Mouse (Mus musculus) heart, embryonic 16.5 days (tissue): ENCODE data around the gene Slc39a13. TPM values are rescaled to one million over a fixed set of nuclear protein-coding genes. Genes with fewer than 3 reads are reported as not detected.
"Not testable (repeated sequence)": the region's sequence is repeated elsewhere in the genome, so short reads cannot be mapped to it uniquely, and the experiment has no call there.

ENCODE experiments used
- ATAC-seq: fragments of 200-750 bp; cut with Nextera tagmentation; replicated peaks from 2 replicates; pipeline ENCODE4 v1.8.0; 2017; ENCODE audit warnings: moderate number of reproducible peaks; ENCODE audit not compliant: insufficient read depth, low FRiP score; ENCODE audit errors: extremely low read depth
- H3K27ac ChIP-seq: fragments of 300-500 bp; sonication (generic); 2 replicates; pipeline ENCODE4 v1.5.1; 2014; ENCODE audit warnings: mild to moderate bottlenecking, low read length, control low read depth, moderate library complexity
- H3K27me3 ChIP-seq: fragments of 300-500 bp; sonication (generic); 2 replicates; pipeline ENCODE4 v1.6.1; 2014; ENCODE audit warnings: low read length, mixed read lengths; ENCODE audit not compliant: control insufficient read depth, insufficient read depth
- H3K36me3 ChIP-seq: fragments of 300-500 bp; sonication (generic); 2 replicates; pipeline ENCODE4 v1.6.1; 2014; ENCODE audit not compliant: control insufficient read depth, insufficient read depth
- H3K4me1 ChIP-seq: fragments of 300-500 bp; sonication (generic); 2 replicates; pipeline ENCODE4 v1.6.1; 2014; ENCODE audit warnings: low read length, mixed read lengths; ENCODE audit not compliant: control insufficient read depth, insufficient read depth
- H3K4me2 ChIP-seq: fragments of 300-500 bp; sonication (generic); 2 replicates; pipeline ENCODE4 v1.6.1; 2014; ENCODE audit warnings: low read depth, mild to moderate bottlenecking, control low read depth, low read length
- H3K4me3 ChIP-seq: fragments of 300-500 bp; sonication (generic); 2 replicates; pipeline ENCODE4 v1.5.1; 2014; ENCODE audit warnings: mild to moderate bottlenecking, control low read depth, low read length
- H3K9ac ChIP-seq: fragments of 300-500 bp; sonication (generic); 2 replicates; pipeline ENCODE4 v1.6.1; 2014; ENCODE audit warnings: low read length, control low read depth
- H3K9me3 ChIP-seq: fragments of 300-500 bp; sonication (generic); replicated peaks from 2 replicates; pipeline ENCODE4 v1.6.1; 2016; ENCODE audit warnings: low read length; ENCODE audit not compliant: control insufficient read depth
- WGBS: fragments of 180-500 bp; shearing (Covaris S2); extraction: QIAGEN DNeasy Blood & Tissue Kit; methylation state at CpG from one replicate; pipeline ENCODE4 v1.1.7; 2014; 5-methylcytosine and 5-hydroxymethylcytosine counted together
- polyA plus RNA-seq: library from polyadenylated mRNA; unstranded; fragments of >200 nt; fragmentation: Nextera tagmentation; extraction: Ambion mirVana; gene quantifications from 2 replicates; pipeline ENCODE4 v1.2.1, GENCODE M21; 2015

The Slc39a13 gene
- polyA plus RNA-seq, 1 experiment from 2014 or later, result 61.3 TPM

DNA sequence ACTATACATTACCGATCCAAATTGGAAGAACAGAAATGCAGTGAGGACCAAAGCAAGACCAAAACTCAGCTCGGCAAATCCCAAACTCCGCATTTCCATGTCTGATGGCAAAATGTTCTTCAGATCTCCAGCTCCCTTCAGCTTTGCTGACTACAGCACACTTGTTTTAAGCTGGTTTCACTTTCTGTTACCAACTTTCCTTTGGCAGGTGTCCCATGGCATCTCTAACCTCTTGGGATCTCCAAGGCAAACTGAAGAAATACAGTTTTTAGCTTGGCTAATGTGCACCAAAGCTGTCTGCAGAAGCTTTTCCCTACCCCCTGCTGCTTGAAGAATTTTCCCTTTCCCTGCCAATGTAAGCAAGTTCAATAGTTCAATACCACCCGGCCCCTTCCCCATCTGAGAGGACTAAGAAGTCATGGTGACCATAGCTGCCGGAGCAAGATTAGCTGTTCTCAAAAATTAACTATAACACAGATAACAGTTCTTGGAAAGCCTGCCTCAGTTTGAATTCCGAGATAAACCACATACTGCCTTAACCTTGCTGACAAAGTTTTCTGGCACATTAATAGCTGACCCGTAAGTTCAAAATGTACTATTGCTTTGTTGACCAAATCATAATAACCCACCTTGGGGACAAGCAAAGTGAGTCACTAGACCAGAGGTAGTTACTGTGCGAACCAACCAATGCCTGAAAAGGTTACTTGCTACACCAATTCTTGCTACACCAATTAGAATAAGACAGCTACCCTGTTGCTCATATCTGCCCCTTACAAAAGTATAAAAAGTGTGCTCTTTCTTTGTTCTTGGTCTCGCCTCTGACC is 42.6 kb downstream of the Slc39a13 start:
- Histone ChIP-seq H3K27me3 (no peaks in the 10 kb centered on the region), H3K27ac (no peak overlapping the region), H3K36me3 (no peaks in the 10 kb centered on the region), H3K9ac (no peak overlapping the region), H3K4me1 (peaks cover 3% of the 10 kb centered on the region; the same call in 1 of the 2 replicates), H3K9me3 (no peaks in the 10 kb centered on the region), H3K4me3 (no peak overlapping the region), H3K4me2 (no peak overlapping the region)
- no peak for ATAC-seq
- WGBS, result 80% methylated on average over 9 of the region's 9 CpGs

- no peak overlapping the region for H3K4me3 ChIP-seq
- H3K9ac ChIP-seq, result no peak overlapping the region
- ATAC-seq, result no peak
- no peaks in the 10 kb centered on the region for H3K9me3 ChIP-seq
- 82% methylated on average over 1 of the region's 1 CpGs for WGBS
- H3K4me2 ChIP-seq, result no peak overlapping the region
- H3K27ac ChIP-seq, result no peak overlapping the region
- no peaks in the 10 kb centered on the region for H3K36me3 ChIP-seq
- H3K4me1 ChIP-seq, result peaks cover 3% of the 10 kb centered on the region; the same call in 1 of the 2 replicates
- H3K27me3 ChIP-seq, result no peaks in the 10 kb centered on the region
Measured at GRCm38 (mm10) chr2:91026491-91026890, 43.7 kb downstream of the Slc39a13 start.

GRCm38 (mm10) chr2:91025081-91025516 is 45.1 kb downstream of the Slc39a13 start:
- Histone ChIP-seq H3K27ac (no peak overlapping the region), H3K27me3 (no peaks in the 10 kb centered on the region), H3K9me3 (no peaks in the 10 kb centered on the region), H3K36me3 (peaks cover 2% of the 10 kb centered on the region; the same call in 1 of the 2 replicates), H3K4me2 (no peak overlapping the region), H3K4me1 (peaks cover 3% of the 10 kb centered on the region; the same call in 1 of the 2 replicates), H3K9ac (no peak overlapping the region), H3K4me3 (no peak overlapping the region)
- 97% methylated on average over 1 of the region's 1 CpGs for WGBS
- no peak for ATAC-seq

DNA sequence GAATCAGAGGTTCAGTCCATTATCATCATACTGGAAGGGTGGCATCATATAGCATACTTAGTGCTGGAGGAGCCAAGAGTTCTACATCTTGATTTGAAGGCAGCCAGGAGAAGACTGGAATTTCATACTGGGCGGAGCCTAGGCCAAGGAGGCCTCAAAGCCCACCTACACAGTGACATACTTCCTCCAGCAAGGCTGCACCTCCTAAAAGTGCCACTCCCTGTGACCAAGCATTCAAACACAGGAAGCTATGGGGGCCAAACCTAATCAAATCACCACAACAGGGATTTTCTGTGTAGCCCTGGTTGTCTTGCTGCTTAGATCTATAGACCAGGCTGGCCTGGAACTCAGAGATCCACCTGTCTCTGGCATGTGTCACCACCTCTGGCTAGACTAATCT is 46.3 kb downstream of the Slc39a13 start:
- H3K4me3 ChIP-seq, result no peak overlapping the region
- H3K36me3 ChIP-seq, result peaks cover 8% of the 10 kb centered on the region; the same call in 1 of the 2 replicates
- no peak overlapping the region for H3K4me2 ChIP-seq
- H3K27me3 ChIP-seq, result no peaks in the 10 kb centered on the region
- ATAC-seq, result no peak
- H3K4me1 ChIP-seq, result peaks cover 3% of the 10 kb centered on the region; the same call in 1 of the 2 replicates
- H3K9me3 ChIP-seq, result no peaks in the 10 kb centered on the region
- no peak overlapping the region for H3K9ac ChIP-seq
- 89% methylated on average over 1 of the region's 1 CpGs for WGBS
- no peak overlapping the region; the same call in 1 of the 2 replicates for H3K27ac ChIP-seq

DNA sequence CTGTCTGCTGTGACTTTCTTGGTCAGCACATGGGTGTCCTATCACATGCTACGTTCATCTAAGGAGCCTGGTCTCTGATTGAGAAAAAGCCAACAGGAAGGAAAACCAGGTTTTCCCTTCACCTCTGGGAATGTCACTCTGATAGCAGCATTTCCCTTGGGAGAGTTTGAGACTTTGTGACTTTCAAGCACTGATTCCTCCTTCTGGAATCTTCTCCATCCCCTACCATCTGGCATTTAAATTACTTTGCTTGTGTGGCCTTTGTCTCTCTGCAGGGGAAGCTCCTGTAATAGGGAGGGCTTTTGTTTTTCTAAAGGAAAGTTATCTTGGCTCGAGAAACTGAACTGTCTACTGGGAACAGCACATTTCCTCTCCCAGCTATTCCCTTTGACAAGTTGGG is 47.1 kb downstream of the Slc39a13 start:
- WGBS, result 55% methylated on average over 2 of the region's 2 CpGs
- Histone ChIP-seq H3K4me2 (no peak overlapping the region), H3K9me3 (no peaks in the 10 kb centered on the region), H3K4me3 (no peak overlapping the region), H3K9ac (no peak overlapping the region), H3K27me3 (no peaks in the 10 kb centered on the region), H3K4me1 (peaks cover 3% of the 10 kb centered on the region; the same call in 1 of the 2 replicates), H3K27ac (peak overlapping the region; percentile 17; the same call in 1 of the 2 replicates), H3K36me3 (peaks cover 8% of the 10 kb centered on the region; the same call in 1 of the 2 replicates)
- ATAC-seq, result 0 out of 2 replicates have a peak, but pooled peaks have one; percentile 41

GRCm38 (mm10) chr2:91022266-91022665 is 48.0 kb downstream of the Slc39a13 start:
- not testable (repeated sequence) for ATAC-seq, H3K27me3 ChIP-seq, H3K9ac ChIP-seq, H3K9me3 ChIP-seq, H3K4me1 ChIP-seq, H3K36me3 ChIP-seq, H3K27ac ChIP-seq, H3K4me2 ChIP-seq, H3K4me3 ChIP-seq
- WGBS, result 95% methylated on average over 7 of the region's 7 CpGs

GRCm38 (mm10) chr2:91019911-91020310 is 50.3 kb downstream of the Slc39a13 start:
- Histone ChIP-seq H3K9me3 (no peaks in the 10 kb centered on the region), H3K27ac (no peak overlapping the region), H3K4me1 (peaks cover 3% of the 10 kb centered on the region; the same call in 1 of the 2 replicates), H3K4me2 (no peak overlapping the region), H3K36me3 (peaks cover 13% of the 10 kb centered on the region; the same call in 1 of the 2 replicates), H3K27me3 (no peaks in the 10 kb centered on the region), H3K4me3 (no peak overlapping the region), H3K9ac (no peak overlapping the region)
- no peak for ATAC-seq
- WGBS, result 89% methylated on average over 3 of the region's 3 CpGs

DNA sequence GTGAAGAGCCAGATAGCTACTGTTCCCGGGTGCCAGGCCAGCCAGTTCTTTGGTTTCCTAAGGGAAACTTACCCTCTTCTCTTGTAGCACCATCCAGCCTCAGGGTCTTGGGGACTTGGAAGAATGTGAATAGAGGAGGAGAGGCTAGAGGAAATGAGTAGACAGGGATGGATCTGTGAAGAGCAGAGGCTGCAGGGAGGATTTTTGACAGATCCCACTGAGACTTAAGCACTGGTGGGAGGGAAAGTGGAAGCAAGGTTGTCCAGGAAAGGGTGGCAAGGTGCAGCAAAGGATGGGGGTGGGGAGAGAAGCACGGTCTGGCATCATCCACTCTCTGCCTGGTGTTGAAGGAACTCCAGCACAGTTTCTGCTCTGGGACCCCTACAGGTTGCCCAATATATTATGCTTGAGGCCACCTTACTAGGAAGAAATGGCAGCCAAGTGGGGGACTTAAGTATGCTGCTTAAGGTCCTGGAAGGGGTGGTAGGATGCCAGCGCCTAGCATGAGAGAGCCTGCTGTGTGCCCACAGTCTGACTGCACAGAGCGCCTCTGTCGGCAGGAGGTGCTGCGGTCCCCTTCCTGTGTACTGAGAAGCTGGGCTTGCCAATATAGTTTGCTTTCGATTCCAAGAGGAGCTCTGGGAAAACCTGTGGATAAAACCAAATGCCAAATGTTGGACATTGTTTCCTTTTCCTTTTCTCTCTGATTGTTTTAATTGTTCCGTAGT is 52.0 kb downstream of the Slc39a13 start:
- Histone ChIP-seq H3K4me2 (no peak overlapping the region), H3K4me3 (no peak overlapping the region), H3K9me3 (no peaks in the 10 kb centered on the region), H3K27me3 (no peaks in the 10 kb centered on the region), H3K36me3 (peaks cover 26% of the 10 kb centered on the region), H3K4me1 (no peaks in the 10 kb centered on the region), H3K27ac (no peak overlapping the region), H3K9ac (no peak overlapping the region)
- ATAC-seq, result no peak
- 80% methylated on average over 8 of the region's 8 CpGs for WGBS

DNA sequence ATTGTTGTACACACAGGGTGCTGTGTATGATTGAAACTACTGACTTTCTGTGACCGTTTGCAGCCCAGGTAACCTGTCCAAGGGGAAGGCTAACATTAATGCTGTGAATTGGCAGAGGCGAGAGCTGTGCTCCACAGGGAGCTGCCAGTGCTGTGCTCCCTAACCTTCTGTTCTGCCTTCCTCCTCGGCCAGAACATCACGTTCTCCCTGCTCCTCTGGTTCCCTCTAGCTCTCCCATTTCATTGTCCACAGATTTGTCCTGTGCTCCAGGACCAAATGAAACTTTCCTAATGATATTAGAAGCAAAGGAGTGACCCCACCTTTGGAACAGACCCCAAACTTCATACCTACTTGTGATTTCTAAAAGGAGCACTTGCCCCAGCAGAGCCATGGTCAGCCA is 54.8 kb downstream of the Slc39a13 start:
- H3K27ac ChIP-seq, result no peak overlapping the region
- H3K27me3 ChIP-seq, result no peaks in the 10 kb centered on the region
- peaks cover 40% of the 10 kb centered on the region for H3K36me3 ChIP-seq
- no peak overlapping the region for H3K4me2 ChIP-seq
- H3K9me3 ChIP-seq, result no peaks in the 10 kb centered on the region
- 83% methylated on average over 4 of the region's 4 CpGs for WGBS
- H3K4me3 ChIP-seq, result no peak overlapping the region
- H3K4me1 ChIP-seq, result no peaks in the 10 kb centered on the region
- H3K9ac ChIP-seq, result no peak overlapping the region
- ATAC-seq, result no peak
